Mouse (Mus musculus): ENCODE results near the gene Grap2.

Grap2 gene

GRCm38 (mm10) chr15:80602487-80602886 lies 30.1 kb downstream of the Grap2 start:
- DNase-seq = no peak

- no peak for DNase-seq
Measured at GRCm38 (mm10) chr15:80604026-80604425, 31.6 kb downstream of the Grap2 start.

GRCm38 (mm10) chr15:80607970-80608369 lies 35.6 kb downstream of the Grap2 start:
- DNase-seq = no peak

GRCm38 (mm10) chr15:80610335-80610734 lies 37.9 kb downstream of the Grap2 start:
- DNase-seq = no peak

- no peak for DNase-seq
Measured at GRCm38 (mm10) chr15:80611478-80611877, 39.1 kb downstream of the Grap2 start.

GRCm38 (mm10) chr15:80613904-80614303 lies 41.5 kb downstream of the Grap2 start:
- DNase-seq = no peak

GRCm38 (mm10) chr15:80614500-80615289 lies 42.3 kb downstream of the Grap2 start:
- DNase-seq = no peak

GRCm38 (mm10) chr15:80615290-80615570 lies 42.8 kb downstream of the Grap2 start:
- DNase-seq = no peak

- no peak for DNase-seq
Measured at GRCm38 (mm10) chr15:80615636-80616383, 43.4 kb downstream of the Grap2 start.

- DNase-seq = no peak
Measured at GRCm38 (mm10) chr15:80617839-80618238, 45.4 kb downstream of the Grap2 start.

GRCm38 (mm10) chr15:80619166-80619565 lies 46.8 kb downstream of the Grap2 start:
- DNase-seq = no peak

- DNase-seq = no peak
Measured at GRCm38 (mm10) chr15:80619786-80620185, 47.4 kb downstream of the Grap2 start.

GRCm38 (mm10) chr15:80620371-80620770 lies 48.0 kb downstream of the Grap2 start:
- no peak for DNase-seq

GRCm38 (mm10) chr15:80623171-80623837 lies 50.9 kb downstream of the Grap2 start:
- DNase-seq = no peak

- no peak for DNase-seq
Measured at GRCm38 (mm10) chr15:80626472-80626871, 54.1 kb downstream of the Grap2 start.

- no peak for DNase-seq
Measured at GRCm38 (mm10) chr15:80630147-80630546, 57.8 kb downstream of the Grap2 start.

- DNase-seq = no peak
Measured at GRCm38 (mm10) chr15:80630711-80631110, 58.3 kb downstream of the Grap2 start.

GRCm38 (mm10) chr15:80631311-80631710 lies 58.9 kb downstream of the Grap2 start:
- DNase-seq = no peak

- DNase-seq = no peak
Measured at GRCm38 (mm10) chr15:80632280-80632893, 60.0 kb downstream of the Grap2 start.

GRCm38 (mm10) chr15:80634391-80635193 lies 62.2 kb downstream of the Grap2 start:
- DNase-seq = peak; percentile 73

- no peak for DNase-seq
Measured at GRCm38 (mm10) chr15:80636757-80637372, 64.5 kb downstream of the Grap2 start.

- no peak for DNase-seq
Measured at GRCm38 (mm10) chr15:80639071-80639702, 66.8 kb downstream of the Grap2 start.

Data from lung, postnatal 10 days (tissue).